Mouse (Mus musculus): ENCODE measurements around the gene Eml2. TPM values are rescaled to one million over a fixed set of nuclear protein-coding genes. Genes with fewer than 3 reads are reported as not detected.

The Eml2 gene
- polyA plus RNA-seq (2015; fragmentation: Nextera tagmentation; extraction: Ambion mirVana) = 18.9 and 21.0 TPM in 2 replicates

DNA sequence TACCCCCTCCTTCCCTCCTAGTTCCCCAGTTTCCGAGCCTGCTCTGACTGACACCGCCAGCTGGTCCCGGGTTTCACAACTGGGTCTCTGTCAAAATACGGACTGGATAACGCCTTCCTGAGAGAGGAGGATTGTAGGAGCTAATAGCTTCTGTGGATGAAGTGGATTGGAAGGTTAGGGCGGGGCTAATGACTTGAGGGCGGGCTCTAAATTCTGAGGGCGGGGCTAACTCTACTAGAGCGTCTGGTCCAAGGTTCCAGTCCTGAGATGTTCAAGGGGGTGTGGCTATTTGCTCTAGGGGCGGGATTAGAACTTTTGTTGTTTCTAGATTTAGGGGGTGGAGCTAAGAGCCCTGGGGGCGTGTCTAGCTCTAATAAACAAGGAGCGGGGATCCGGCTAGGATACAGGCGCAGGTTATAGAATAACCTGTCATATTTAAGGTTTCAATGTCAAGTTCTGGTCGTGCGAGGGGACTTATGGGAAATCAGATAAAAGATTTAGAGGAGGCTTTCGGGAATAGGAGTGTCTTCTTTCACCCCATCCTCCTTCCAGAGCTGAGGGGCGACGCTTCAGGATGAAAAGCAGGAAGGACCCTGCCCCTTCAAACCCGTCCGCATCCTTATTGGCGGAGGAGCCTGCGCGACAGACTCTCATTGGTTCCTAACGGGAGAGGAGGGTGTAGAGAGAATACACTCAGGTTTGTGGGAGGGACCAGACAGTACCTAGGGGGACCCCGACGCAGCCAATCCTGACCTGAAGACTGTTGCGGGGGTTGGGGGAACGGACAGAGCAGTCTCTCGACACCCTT, at the start of gene Eml2:
Eml2 (plus strand) TSS at position 714 of the 808 bp plus-strand sequence.
- H3K4me3 ChIP-seq = peak within 1 kb of the TSS; percentile 24; the same call in 1 of the 2 replicates
- 2% methylated on average over 30 of the region's 30 CpGs for WGBS
- H3K27me3 ChIP-seq = peaks cover 53% of the 10 kb centered on the region
- H3K4me2 ChIP-seq = peak within 1 kb of the TSS; percentile 37
- no peaks in the 10 kb centered on the region for H3K36me3 ChIP-seq
- H3K27ac ChIP-seq = no peak within 1 kb of the TSS
- ATAC-seq (replicated peaks; ENCODE audit: insufficient number of reproducible peaks, insufficient read depth, low FRiP score, low read depth) = no peak
- H3K4me1 ChIP-seq (replicated peaks) = peaks cover 46% of the 10 kb centered on the region
- 0 out of 2 replicates have a peak within 1 kb of the TSS, but pooled peaks have one; percentile 29 for H3K9ac ChIP-seq
- H3K9me3 ChIP-seq (replicated peaks) = no peaks in the 10 kb centered on the region

DNA sequence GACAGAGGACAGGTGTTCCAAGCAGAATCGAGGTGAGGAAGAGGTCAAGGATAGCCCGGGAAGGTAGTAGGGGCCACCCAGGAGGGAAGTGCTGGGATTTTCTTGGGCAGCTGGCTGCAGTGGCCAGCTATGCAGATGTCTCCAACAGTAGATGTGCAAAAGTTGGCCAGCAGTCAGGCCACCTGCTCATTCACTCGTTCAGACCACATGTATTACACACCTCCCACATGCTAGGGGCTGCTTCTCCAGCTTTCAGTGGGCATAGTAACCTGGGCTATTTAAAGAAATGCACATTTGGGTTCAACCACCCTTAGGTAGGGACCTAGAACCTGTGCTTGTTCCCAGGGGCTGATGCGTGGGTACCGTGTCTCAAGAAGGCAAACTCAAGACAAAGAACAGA, 48.5 kb upstream of the Eml2 start:
- Histone ChIP-seq H3K36me3 (no peaks in the 10 kb centered on the region), H3K9ac (no peak overlapping the region), H3K27ac (no peak overlapping the region), H3K4me1 (replicated peaks) (peaks cover 18% of the 10 kb centered on the region), H3K4me3 (no peak overlapping the region), H3K9me3 (replicated peaks) (no peaks in the 10 kb centered on the region), H3K4me2 (no peak overlapping the region), H3K27me3 (no peaks in the 10 kb centered on the region)
- 83% methylated on average over 5 of the region's 5 CpGs for WGBS
- no peak for ATAC-seq (replicated peaks; ENCODE audit: insufficient number of reproducible peaks, insufficient read depth, low FRiP score, low read depth)

DNA sequence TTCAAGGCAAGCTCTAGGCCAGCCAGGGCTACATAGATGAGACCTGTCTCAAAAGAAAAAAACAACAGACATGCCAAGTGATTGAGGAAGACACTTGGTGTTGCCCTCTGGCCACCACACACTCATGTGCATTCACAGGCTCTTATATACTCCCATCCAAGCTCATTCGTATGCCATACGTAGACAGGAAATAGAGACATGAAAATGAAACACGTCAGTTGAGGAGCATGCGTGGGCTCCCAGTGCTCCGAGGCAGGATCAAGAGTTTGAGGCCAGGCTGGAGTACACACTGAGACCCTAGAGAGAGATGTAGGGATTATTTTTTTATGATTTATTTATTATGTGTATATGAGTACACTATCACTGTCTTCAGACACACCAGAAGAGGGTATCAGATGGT, 46.8 kb upstream of the Eml2 start:
- H3K27me3 ChIP-seq = no peaks in the 10 kb centered on the region
- 97% methylated on average over 5 of the region's 5 CpGs for WGBS
- no peak overlapping the region for H3K9ac ChIP-seq
- no peak overlapping the region for H3K4me3 ChIP-seq
- no peak overlapping the region for H3K27ac ChIP-seq
- no peak for ATAC-seq (replicated peaks; ENCODE audit: insufficient number of reproducible peaks, insufficient read depth, low FRiP score, low read depth)
- no peaks in the 10 kb centered on the region for H3K36me3 ChIP-seq
- H3K4me1 ChIP-seq (replicated peaks) = peaks cover 18% of the 10 kb centered on the region
- H3K4me2 ChIP-seq = no peak overlapping the region
- no peaks in the 10 kb centered on the region for H3K9me3 ChIP-seq (replicated peaks)

DNA sequence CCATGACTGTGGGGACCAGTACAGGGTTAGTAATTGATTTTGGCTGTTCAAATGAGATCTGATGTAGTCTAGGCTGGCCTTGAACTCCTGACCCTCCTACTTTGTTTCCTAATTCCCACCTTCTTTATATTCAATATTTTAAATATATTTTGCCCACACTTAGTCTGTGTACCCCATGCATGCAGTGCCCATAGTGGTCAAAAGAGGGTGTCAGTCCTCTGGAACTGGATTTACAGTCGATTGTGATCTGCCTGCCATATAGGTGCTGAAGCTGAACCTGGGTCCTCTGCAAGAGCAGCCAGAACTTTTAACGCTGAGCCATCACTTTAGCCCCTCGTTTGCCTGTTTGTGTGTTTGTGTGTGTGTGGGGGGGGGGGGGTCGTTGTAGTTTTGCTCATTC, 45.6 kb upstream of the Eml2 start:
- WGBS = 26% methylated on average over 4 of the region's 4 CpGs

DNA sequence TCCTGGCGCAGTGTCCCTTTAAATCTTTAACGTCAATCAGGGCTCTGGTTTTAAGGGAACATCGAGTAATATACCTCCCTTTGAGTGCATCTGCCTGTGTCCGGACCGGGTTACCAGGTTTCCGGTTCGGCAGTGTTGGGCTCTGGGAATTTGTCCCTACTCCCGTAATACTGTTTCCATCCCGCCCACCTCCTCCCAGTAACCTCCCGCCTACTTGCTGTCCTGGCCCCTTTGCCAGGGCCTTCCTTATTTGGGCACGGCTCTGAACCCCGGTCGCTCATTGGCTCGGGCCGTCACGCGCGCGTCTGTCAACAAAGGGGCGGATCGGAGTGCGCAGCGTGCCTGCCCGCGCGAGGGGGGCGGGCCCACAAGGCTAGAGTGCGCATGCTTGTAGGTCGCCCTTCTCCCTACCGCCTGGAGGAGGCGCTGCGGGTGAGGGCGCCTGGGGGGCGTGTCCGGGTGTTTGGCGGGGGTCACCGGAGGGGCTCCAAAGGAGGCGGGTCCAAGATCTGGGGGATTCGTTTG, 44.8 kb upstream of the Eml2 start:
- ATAC-seq (replicated peaks; ENCODE audit: insufficient number of reproducible peaks, insufficient read depth, low FRiP score, low read depth) = peak; percentile 99
- Histone ChIP-seq H3K36me3 (peaks cover 10% of the 10 kb centered on the region), H3K27me3 (no peaks in the 10 kb centered on the region), H3K4me3 (peak overlapping the region; percentile 57), H3K9ac (peak overlapping the region; percentile 46), H3K4me2 (peak overlapping the region; percentile 79), H3K4me1 (replicated peaks) (peaks cover 16% of the 10 kb centered on the region), H3K27ac (peak overlapping the region; percentile 87), H3K9me3 (replicated peaks) (no peaks in the 10 kb centered on the region)
- under 1% methylated on average over 39 of the region's 39 CpGs for WGBS

More for the DNA sequence above, 45.6 kb upstream of the Eml2 start:
- H3K4me3 ChIP-seq = peak overlapping the region; percentile 57
- peaks cover 3% of the 10 kb centered on the region; the same call in 1 of the 2 replicates for H3K36me3 ChIP-seq
- no peak for ATAC-seq (replicated peaks; ENCODE audit: insufficient number of reproducible peaks, insufficient read depth, low FRiP score, low read depth)
- H3K27ac ChIP-seq = peak overlapping the region; percentile 87
- H3K4me2 ChIP-seq = peak overlapping the region; percentile 79
- no peaks in the 10 kb centered on the region for H3K9me3 ChIP-seq (replicated peaks)
- H3K9ac ChIP-seq = peak overlapping the region; percentile 41; the same call in 1 of the 2 replicates
- H3K27me3 ChIP-seq = no peaks in the 10 kb centered on the region
- peaks cover 16% of the 10 kb centered on the region for H3K4me1 ChIP-seq (replicated peaks)

DNA sequence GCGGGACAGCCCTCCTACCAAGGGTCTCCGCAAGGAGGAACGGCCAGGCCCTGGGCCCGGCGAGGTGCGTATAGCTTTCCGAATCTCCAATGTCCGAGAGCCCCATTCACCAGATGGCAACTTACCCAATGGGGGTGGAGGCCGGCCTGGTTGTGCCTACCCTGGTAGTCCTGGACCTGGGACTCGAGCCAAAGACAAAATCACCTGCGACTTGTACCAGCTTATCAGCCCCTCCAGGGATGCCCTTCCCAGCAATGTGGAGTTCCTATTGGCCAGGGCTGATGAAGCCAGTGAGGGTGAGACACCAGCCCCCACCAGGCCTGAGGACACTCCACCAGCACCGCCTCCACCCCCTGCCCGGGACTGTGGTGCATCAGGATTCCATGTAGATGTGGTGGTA, 40.1 kb upstream of the Eml2 start:
- Histone ChIP-seq H3K9me3 (replicated peaks) (no peaks in the 10 kb centered on the region), H3K4me3 (no peak overlapping the region), H3K36me3 (peaks cover 52% of the 10 kb centered on the region), H3K4me2 (no peak overlapping the region), H3K9ac (no peak overlapping the region), H3K27me3 (no peaks in the 10 kb centered on the region), H3K4me1 (replicated peaks) (peaks cover 4% of the 10 kb centered on the region), H3K27ac (no peak overlapping the region)
- no peak for ATAC-seq (replicated peaks; ENCODE audit: insufficient number of reproducible peaks, insufficient read depth, low FRiP score, low read depth)
- WGBS = 91% methylated on average over 13 of the region's 13 CpGs

DNA sequence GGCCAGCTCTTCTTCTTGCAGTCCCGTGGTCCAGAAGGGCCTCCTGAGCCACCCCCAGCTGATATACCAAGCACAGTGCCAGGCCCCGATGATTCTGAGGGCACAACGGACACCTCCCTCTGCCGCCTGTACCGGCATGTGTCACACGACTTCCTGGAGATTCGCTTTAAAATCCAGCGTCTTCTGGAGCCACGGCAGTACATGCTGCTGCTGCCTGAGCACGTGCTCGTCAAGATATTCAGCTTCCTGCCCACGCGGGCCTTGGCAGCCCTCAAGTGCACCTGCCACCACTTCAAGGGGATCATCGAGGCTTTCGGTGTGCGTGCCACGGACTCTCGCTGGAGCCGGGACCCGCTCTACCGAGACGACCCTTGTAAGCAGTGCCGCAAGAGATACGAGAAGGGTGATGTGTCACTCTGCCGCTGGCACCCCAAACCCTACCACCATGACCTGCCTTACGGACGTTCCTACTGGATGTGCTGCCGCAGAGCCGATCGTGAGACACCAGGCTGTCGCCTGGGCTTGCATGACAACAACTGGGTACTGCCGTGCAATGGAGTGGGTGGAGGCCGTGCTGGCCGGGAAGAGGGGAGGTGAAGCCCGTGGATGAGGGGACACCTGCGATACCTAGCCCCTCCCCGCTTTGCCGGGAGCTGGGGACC, 39.4 kb upstream of the Eml2 start:
- peaks cover 52% of the 10 kb centered on the region for H3K36me3 ChIP-seq
- H3K4me1 ChIP-seq (replicated peaks) = peaks cover 3% of the 10 kb centered on the region
- H3K27me3 ChIP-seq = no peaks in the 10 kb centered on the region
- no peak for ATAC-seq (replicated peaks; ENCODE audit: insufficient number of reproducible peaks, insufficient read depth, low FRiP score, low read depth)
- 89% methylated on average over 38 of the region's 38 CpGs for WGBS
- H3K27ac ChIP-seq = no peak overlapping the region
- no peak overlapping the region for H3K4me3 ChIP-seq
- H3K9me3 ChIP-seq (replicated peaks) = no peaks in the 10 kb centered on the region
- no peak overlapping the region for H3K9ac ChIP-seq
- H3K4me2 ChIP-seq = no peak overlapping the region

DNA sequence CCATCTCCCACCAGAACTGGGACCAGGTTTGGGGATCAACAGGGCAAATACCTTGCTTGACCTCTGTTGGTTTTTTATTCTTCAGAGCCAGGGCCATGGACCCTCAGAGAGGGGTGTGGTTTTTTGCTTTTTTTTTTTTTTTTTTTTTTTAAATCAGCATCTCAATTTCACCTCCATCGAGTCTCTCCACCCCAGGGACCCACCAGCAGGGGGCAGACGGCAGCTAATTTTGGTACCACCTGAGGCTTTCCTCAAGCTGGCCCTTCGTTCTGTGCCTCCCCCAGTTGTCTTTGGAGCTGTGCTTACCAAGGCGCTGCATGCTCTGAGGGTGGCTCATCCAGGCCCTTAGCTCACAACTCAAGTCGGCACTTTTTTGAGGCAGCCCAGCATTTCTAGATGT, 38.8 kb upstream of the Eml2 start:
- no peak overlapping the region for H3K4me2 ChIP-seq
- H3K27me3 ChIP-seq = no peaks in the 10 kb centered on the region
- no peak for ATAC-seq (replicated peaks; ENCODE audit: insufficient number of reproducible peaks, insufficient read depth, low FRiP score, low read depth)
- H3K9me3 ChIP-seq (replicated peaks) = no peaks in the 10 kb centered on the region
- H3K4me3 ChIP-seq = no peak overlapping the region
- peaks cover 52% of the 10 kb centered on the region for H3K36me3 ChIP-seq
- no peak overlapping the region for H3K27ac ChIP-seq
- H3K4me1 ChIP-seq (replicated peaks) = no peaks in the 10 kb centered on the region
- 47% methylated on average over 5 of the region's 5 CpGs for WGBS
- no peak overlapping the region for H3K9ac ChIP-seq

DNA sequence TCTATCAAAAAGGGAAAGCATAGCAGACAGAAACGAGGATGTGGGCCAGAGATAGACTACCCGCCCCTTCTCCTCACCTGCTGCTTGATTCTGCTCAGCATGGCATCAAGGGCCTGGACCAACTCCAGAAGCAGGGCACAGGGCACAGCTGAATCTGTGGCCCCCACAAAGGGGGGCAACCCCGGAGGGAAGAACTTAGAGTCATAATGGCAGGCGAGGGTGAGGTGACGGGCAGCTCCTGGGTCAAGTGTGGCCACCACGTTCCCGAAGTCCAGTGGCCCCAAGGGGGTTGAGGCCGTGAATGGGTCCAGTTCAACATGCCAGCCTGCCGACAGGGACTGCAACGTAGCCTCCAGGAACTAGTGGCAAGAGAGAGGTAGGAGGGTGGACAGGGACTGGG, 29.4 kb upstream of the Eml2 start:
- 85% methylated on average over 10 of the region's 10 CpGs for WGBS
- ATAC-seq (replicated peaks; ENCODE audit: insufficient number of reproducible peaks, insufficient read depth, low FRiP score, low read depth) = no peak
- H3K27ac ChIP-seq = no peak overlapping the region
- H3K27me3 ChIP-seq = no peaks in the 10 kb centered on the region
- H3K4me2 ChIP-seq = no peak overlapping the region
- peaks cover 19% of the 10 kb centered on the region for H3K4me1 ChIP-seq (replicated peaks)
- no peak overlapping the region for H3K9ac ChIP-seq
- H3K9me3 ChIP-seq (replicated peaks) = no peaks in the 10 kb centered on the region
- peaks cover 7% of the 10 kb centered on the region for H3K36me3 ChIP-seq
- H3K4me3 ChIP-seq = no peak overlapping the region

DNA sequence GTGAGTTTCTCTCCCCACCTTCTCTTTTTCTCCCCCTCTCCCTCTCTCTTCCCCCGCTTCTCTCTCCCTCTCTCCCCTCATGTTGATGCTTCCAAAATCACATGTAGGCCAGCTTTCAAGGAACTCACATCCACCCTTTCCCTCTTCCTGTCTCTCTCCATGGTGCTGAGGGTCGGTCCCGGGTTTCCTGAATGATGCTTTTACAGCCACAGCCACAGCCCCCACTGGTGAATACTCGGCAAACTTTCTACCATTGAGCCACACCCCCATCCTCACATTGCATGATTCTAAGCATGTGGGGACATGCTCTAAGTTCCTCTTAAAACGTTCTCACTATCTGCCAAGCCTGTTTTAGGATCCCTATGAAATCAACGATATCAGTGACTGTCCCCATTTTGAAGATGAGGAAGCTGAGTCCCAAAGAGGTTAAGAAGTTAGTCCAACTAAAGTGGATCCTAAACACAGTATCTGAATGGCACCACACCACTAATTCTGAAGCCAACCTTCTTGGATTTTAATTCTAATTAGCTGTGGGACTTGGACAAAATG, 28.6 kb upstream of the Eml2 start:
- Histone ChIP-seq H3K27me3 (no peaks in the 10 kb centered on the region), H3K4me3 (no peak overlapping the region; the same call in 1 of the 2 replicates), H3K4me2 (peak overlapping the region; percentile 90; the same call in 1 of the 2 replicates), H3K9me3 (replicated peaks) (no peaks in the 10 kb centered on the region), H3K27ac (no peak overlapping the region), H3K9ac (no peak overlapping the region), H3K4me1 (replicated peaks) (peaks cover 19% of the 10 kb centered on the region), H3K36me3 (peaks cover 12% of the 10 kb centered on the region)
- WGBS = 46% methylated on average over 6 of the region's 6 CpGs
- ATAC-seq (replicated peaks; ENCODE audit: insufficient number of reproducible peaks, insufficient read depth, low FRiP score, low read depth) = no peak

DNA sequence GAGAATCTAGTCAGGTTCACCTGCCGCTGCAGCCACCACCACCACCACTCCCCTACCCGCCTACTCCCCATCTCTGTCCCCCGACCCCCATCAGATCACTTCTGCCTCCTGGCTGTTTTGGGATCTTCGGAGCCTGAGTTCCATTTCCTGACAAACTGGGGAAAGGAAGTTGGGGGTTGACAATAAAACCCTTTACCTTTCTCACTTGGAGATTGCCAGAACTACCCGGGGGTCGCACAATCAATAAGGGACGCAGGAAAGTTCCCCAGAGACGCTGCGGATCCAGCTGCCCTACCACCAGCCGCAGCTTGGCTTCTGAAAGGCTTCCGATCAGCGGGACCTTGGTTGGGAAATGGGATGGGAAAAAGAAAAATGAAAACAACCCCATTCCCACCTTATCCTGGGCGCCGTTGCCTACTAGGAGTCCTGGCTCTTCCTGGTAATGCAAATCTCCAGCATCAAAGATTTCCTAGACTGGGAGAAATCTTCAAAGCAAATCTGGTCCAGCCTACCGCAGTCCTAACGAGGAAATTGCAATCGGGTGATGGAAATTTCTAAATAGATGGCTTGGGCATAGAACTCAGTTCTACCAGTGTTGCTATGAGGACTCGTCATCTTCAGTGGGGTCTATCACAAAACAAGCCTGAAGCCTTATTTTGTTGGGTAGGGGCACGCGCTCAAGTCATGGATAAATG, 27.9 kb upstream of the Eml2 start:
- ATAC-seq (replicated peaks; ENCODE audit: insufficient number of reproducible peaks, insufficient read depth, low FRiP score, low read depth) = no peak
- peaks cover 20% of the 10 kb centered on the region for H3K36me3 ChIP-seq
- peaks cover 19% of the 10 kb centered on the region for H3K4me1 ChIP-seq (replicated peaks)
- H3K4me3 ChIP-seq = peak overlapping the region; percentile 68
- H3K9ac ChIP-seq = peak overlapping the region; percentile 64
- peak overlapping the region; percentile 90 for H3K4me2 ChIP-seq
- no peaks in the 10 kb centered on the region for H3K9me3 ChIP-seq (replicated peaks)
- H3K27ac ChIP-seq = peak overlapping the region; percentile 78
- no peaks in the 10 kb centered on the region for H3K27me3 ChIP-seq
- WGBS = 9% methylated on average over 20 of the region's 20 CpGs

Measured in heart, embryonic 15.5 days (tissue).